Mouse (Mus musculus) MEL (cell line): ENCODE results near the gene Ctdsp1. TPM values are rescaled to one million over a fixed set of nuclear protein-coding genes. Genes with fewer than 3 reads are reported as not detected.

ENCODE experiments used
- DNase-seq: peaks from one replicate; pipeline ENCODE4 v3.0.0; 2011; ENCODE audit warnings: low read depth, low spot score
- H3K27ac ChIP-seq: 2 replicates; pipeline ENCODE4 v1.5.1; 2012; ENCODE audit warnings: low read depth, mild to moderate bottlenecking, control low read depth, low read length, moderate library complexity; ENCODE audit not compliant: control insufficient read depth
- H3K27me3 ChIP-seq, 2 experiments: fragments of 150-350 bp in 1 of 2; sonication (generic) in 1 of 2; 2 replicates each; pipeline ENCODE4 v1.6.1; 2012; ENCODE audit warnings: low read length in 2 of 2, mild to moderate bottlenecking in 2 of 2, improper control_type of control experiment in 1 of 2, moderate library complexity in 1 of 2; ENCODE audit not compliant: insufficient read depth in 2 of 2, control insufficient read depth in 1 of 2
- H3K36me3 ChIP-seq, 2 experiments: 2 replicates each; pipeline ENCODE4 v1.6.1; 2012 to 2014; ENCODE audit warnings: low read length in 2 of 2, improper control_type of control experiment in 1 of 2, inconsistent platforms in 1 of 2, mild to moderate bottlenecking in 1 of 2; ENCODE audit not compliant: insufficient read depth in 2 of 2, control insufficient read depth in 1 of 2
- H3K4me1 ChIP-seq, 2 experiments: fragments of 150-350 bp in 1 of 2; sonication (generic) in 1 of 2; 2 replicates each; pipeline ENCODE4 v1.6.1; 2012; ENCODE audit warnings: low read length in 2 of 2, improper control_type of control experiment in 1 of 2, mild to moderate bottlenecking in 1 of 2; ENCODE audit not compliant: insufficient read depth in 2 of 2, control insufficient read depth in 1 of 2
- H3K4me3 ChIP-seq, 2 experiments: fragments of 150-350 bp in 1 of 2; sonication (generic) in 1 of 2; 2 replicates each; pipeline ENCODE4 v1.5.1; 2012; ENCODE audit warnings: low read depth in 2 of 2, low read length in 2 of 2, mild to moderate bottlenecking in 2 of 2, moderate library complexity in 2 of 2, control low read depth in 1 of 2, improper control_type of control experiment in 1 of 2; ENCODE audit not compliant: control insufficient read depth in 1 of 2, insufficient read depth in 1 of 2
- H3K79me2 ChIP-seq: 2 replicates; pipeline ENCODE4 v1.6.1; 2012; ENCODE audit warnings: mild to moderate bottlenecking, low read length, moderate library complexity; ENCODE audit not compliant: control insufficient read depth, poor library complexity, insufficient read depth
- H3K9ac ChIP-seq: 2 replicates; pipeline ENCODE4 v1.6.1; 2012; ENCODE audit warnings: low read depth, mild to moderate bottlenecking, control low read depth, low read length, moderate library complexity; ENCODE audit not compliant: control insufficient read depth, poor library complexity, severe bottlenecking
- H3K9me3 ChIP-seq: fragments of 150-350 bp; sonication (generic); replicated peaks from 2 replicates; pipeline ENCODE4 v1.6.1; 2012; ENCODE audit warnings: mild to moderate bottlenecking, low read length, improper control_type of control experiment, moderate library complexity; ENCODE audit not compliant: insufficient read depth
- BHLHE40 ChIP-seq: IDR thresholded peaks from 2 replicates; pipeline ENCODE4 v1.6.1; 2012; ENCODE audit warnings: low read depth, mild to moderate bottlenecking, inconsistent platforms, low read length, improper control_type of control experiment, borderline replicate concordance
- CHD1 ChIP-seq: IDR thresholded peaks from 2 replicates; pipeline ENCODE4 v1.6.1; 2012; ENCODE audit warnings: low read depth, mild to moderate bottlenecking, inconsistent platforms, low read length, improper control_type of control experiment
- E2F4 ChIP-seq: IDR thresholded peaks from 2 replicates; pipeline ENCODE4 v1.6.1; 2011; ENCODE audit warnings: low read depth, low read length, improper control_type of control experiment, borderline replicate concordance
- ELF1 ChIP-seq: IDR thresholded peaks from 2 replicates; pipeline ENCODE4 v1.6.1; 2014; ENCODE audit warnings: low read depth, mild to moderate bottlenecking, inconsistent platforms, low read length, improper control_type of control experiment, moderate library complexity
- EP300 ChIP-seq, 2 experiments: IDR thresholded peaks; 2 replicates each; pipeline ENCODE4 v1.6.1; 2011; ENCODE audit warnings: improper control_type of control experiment in 2 of 2, low read length in 2 of 2, low read depth in 1 of 2, mild to moderate bottlenecking in 1 of 2
- GABPA ChIP-seq: IDR thresholded peaks from 2 replicates; pipeline ENCODE4 v1.6.1; 2012; ENCODE audit warnings: low read depth, mild to moderate bottlenecking, inconsistent platforms, low read length, improper control_type of control experiment, moderate library complexity
- JUND ChIP-seq: IDR thresholded peaks from 2 replicates; pipeline ENCODE4 v1.6.1; 2011; ENCODE audit warnings: low read depth, mild to moderate bottlenecking, improper control_type of control experiment, low read length
- KAT2A ChIP-seq: conservative IDR thresholded peaks from 2 replicates; pipeline ENCODE4 v1.6.1; 2012; ENCODE audit warnings: low read depth, low read length, improper control_type of control experiment, inconsistent platforms
- MAX ChIP-seq: IDR thresholded peaks from 2 replicates; pipeline ENCODE4 v1.6.1; 2011; ENCODE audit warnings: low read length, improper control_type of control experiment
- MAZ ChIP-seq: IDR thresholded peaks from 2 replicates; pipeline ENCODE4 v1.6.1; 2012; ENCODE audit warnings: low read depth, mild to moderate bottlenecking, inconsistent platforms, low read length, improper control_type of control experiment
- MXI1 ChIP-seq: IDR thresholded peaks from 2 replicates; pipeline ENCODE4 v1.6.1; 2011; ENCODE audit warnings: mild to moderate bottlenecking, low read depth, low read length, improper control_type of control experiment
- NELFE ChIP-seq: IDR thresholded peaks from 2 replicates; pipeline ENCODE4 v1.6.1; 2011; ENCODE audit warnings: low read depth, low read length, improper control_type of control experiment
- POLR2A ChIP-seq, 2 experiments: IDR thresholded peaks; 2 replicates each; pipeline ENCODE4 v1.6.1; 2011 to 2012; ENCODE audit warnings: low read length in 2 of 2, mild to moderate bottlenecking in 2 of 2, control low read depth in 1 of 2, improper control_type of control experiment in 1 of 2, low read depth in 1 of 2, moderate library complexity in 1 of 2; ENCODE audit not compliant: control insufficient read depth in 1 of 2, insufficient read depth in 1 of 2, poor library complexity in 1 of 2
- POLR2AphosphoS2 ChIP-seq: IDR thresholded peaks from 2 replicates; pipeline ENCODE4 v1.6.1; 2011; ENCODE audit warnings: low read length, improper control_type of control experiment
- POLR2AphosphoS5 ChIP-seq: IDR thresholded peaks from 2 replicates; pipeline ENCODE4 v1.6.1; 2012; ENCODE audit warnings: low read depth, borderline replicate concordance, mild to moderate bottlenecking, inconsistent platforms, low read length, moderate library complexity, mixed read lengths
- RAD21 ChIP-seq: IDR thresholded peaks from 2 replicates; pipeline ENCODE4 v1.6.1; 2011; ENCODE audit warnings: mild to moderate bottlenecking, low read depth, low read length, improper control_type of control experiment
- RCOR1 ChIP-seq: IDR thresholded peaks from 2 replicates; pipeline ENCODE4 v1.6.1; 2012; ENCODE audit warnings: low read depth, mild to moderate bottlenecking, inconsistent platforms, low read length, improper control_type of control experiment
- SIN3A ChIP-seq: IDR thresholded peaks from 2 replicates; pipeline ENCODE4 v1.6.1; 2012; ENCODE audit warnings: low read length, improper control_type of control experiment, inconsistent platforms
- SMC3 ChIP-seq: IDR thresholded peaks from 2 replicates; pipeline ENCODE4 v1.6.1; 2011; ENCODE audit warnings: low read depth, low read length, improper control_type of control experiment
- TAL1 ChIP-seq: IDR thresholded peaks from 2 replicates; pipeline ENCODE4 v1.6.1; 2012; ENCODE audit warnings: mild to moderate bottlenecking, inconsistent platforms, low read length, moderate library complexity, mixed read lengths
- TBP ChIP-seq: IDR thresholded peaks from 2 replicates; pipeline ENCODE4 v1.8.0; 2011; ENCODE audit warnings: low read depth, low read length, improper control_type of control experiment
- UBTF ChIP-seq: IDR thresholded peaks from 2 replicates; pipeline ENCODE4 v1.6.1; 2012; ENCODE audit warnings: low read depth, mild to moderate bottlenecking, inconsistent platforms, low read length, improper control_type of control experiment, moderate library complexity, borderline replicate concordance; ENCODE audit not compliant: insufficient read depth
- USF1 ChIP-seq: IDR thresholded peaks from 2 replicates; pipeline ENCODE4 v1.6.1; 2014; ENCODE audit warnings: low read depth, mild to moderate bottlenecking, inconsistent platforms, low read length, improper control_type of control experiment, moderate library complexity
- USF2 ChIP-seq, 2 experiments: IDR thresholded peaks; 2 replicates each; pipeline ENCODE4 v1.6.1; 2011 to 2012; ENCODE audit warnings: improper control_type of control experiment in 2 of 2, low read length in 2 of 2, borderline replicate concordance in 1 of 2, inconsistent platforms in 1 of 2, low read depth in 1 of 2, mild to moderate bottlenecking in 1 of 2; ENCODE audit not compliant: insufficient read depth in 1 of 2
- ZC3H11A ChIP-seq: IDR thresholded peaks from 2 replicates; pipeline ENCODE4 v1.6.1; 2012; ENCODE audit warnings: low read depth, mild to moderate bottlenecking, inconsistent platforms, low read length, improper control_type of control experiment
- ZMIZ1 ChIP-seq: IDR thresholded peaks from 2 replicates; pipeline ENCODE4 v1.6.1; 2012; ENCODE audit warnings: low read depth, mild to moderate bottlenecking, inconsistent platforms, low read length, improper control_type of control experiment, moderate library complexity
- polyA plus RNA-seq, 2 experiments: library from polyadenylated mRNA; stranded (reverse) in 1 of 2; unstranded in 1 of 2; fragments of >175 nt in 1 of 2; fragments of >200 nt in 1 of 2; gene quantifications; 2 replicates each; pipeline versions ENCODE4 v1.2.1 to v1.2.4; 2012; ENCODE audit warnings: low replicate concordance in 2 of 2, low read depth in 1 of 2; ENCODE audit not compliant: insufficient read length in 2 of 2, insufficient read depth in 1 of 2, missing spikeins in 1 of 2
- total RNA-seq: library from RNA; depleted of rRNA; stranded (reverse); fragments of 300-350 nt; gene quantifications from 2 replicates; pipeline ENCODE4 v1.2.3, GENCODE M21; 2012

The Ctdsp1 gene
- total and polyA plus RNA-seq, 3 experiments = 18.0 to 69.8 TPM; not detected in 1

GRCm38 (mm10) chr1:74374980-74375379 lies 16.3 kb upstream of the Ctdsp1 start, which contains the start of gene Slc11a1:
Gene Slc11a1, plus strand, starts transcription at chr1:74375195.
- no peaks in the 10 kb centered on the region; a peak in 1 of 4 replicates for H3K36me3 ChIP-seq
- DNase-seq = no peak
- peaks cover 0 to 9% of the 10 kb centered on the region in 2 experiments; a peak in 3 of 4 replicates for H3K4me1 ChIP-seq
- no peak within 1 kb of the TSS for H3K4me3 ChIP-seq
- H3K79me2 ChIP-seq = no peaks in the 10 kb centered on the region
- TF ChIP-seq POLR2AphosphoS5 = no peak
- TF ChIP-seq MAZ = no peak
- no peak for TF ChIP-seq ELF1
- TF ChIP-seq USF1 = no peak
- no peak for TF ChIP-seq CHD1
- no peak for TF ChIP-seq TAL1
- TF ChIP-seq POLR2A (IDR thresholded peaks at IDR 0.05; ENCODE audit: control insufficient read depth in 1 of 2, insufficient read depth in 1 of 2, low read depth in 1 of 2, low read length in 2 of 2, poor library complexity in 1 of 2) = no peak
- TF ChIP-seq USF2 (IDR thresholded peaks at IDR 0.05; ENCODE audit: borderline replicate concordance in 1 of 2, insufficient read depth in 1 of 2, low read depth in 1 of 2, low read length in 2 of 2) = no peak
- no peak for TF ChIP-seq BHLHE40
- TF ChIP-seq TBP = no peak
- no peak for TF ChIP-seq POLR2AphosphoS2
- no peak for TF ChIP-seq JUND
- no peak for TF ChIP-seq EP300 (IDR thresholded peaks at IDR 0.05; ENCODE audit: low read depth in 1 of 2, low read length in 2 of 2)
- TF ChIP-seq RAD21 = no peak
- TF ChIP-seq UBTF = no peak
- TF ChIP-seq SMC3 = no peak
- no peak for TF ChIP-seq ZC3H11A
- TF ChIP-seq ZMIZ1 = no peak
- no peak for TF ChIP-seq SIN3A
- TF ChIP-seq NELFE = no peak
- H3K27me3 ChIP-seq = no peaks in the 10 kb centered on the region; a peak in 1 of 4 replicates
- no peaks in the 10 kb centered on the region for H3K9me3 ChIP-seq
- no peak within 1 kb of the TSS for H3K9ac ChIP-seq
- H3K27ac ChIP-seq = no peak within 1 kb of the TSS

GRCm38 (mm10) chr1:74375561-74375960 lies 15.7 kb upstream of the Ctdsp1 start:
- no peak overlapping the region for H3K4me3 ChIP-seq
- H3K79me2 ChIP-seq = no peaks in the 10 kb centered on the region
- no peak for DNase-seq
- no peaks in the 10 kb centered on the region for H3K9me3 ChIP-seq
- H3K27ac ChIP-seq = no peak overlapping the region
- H3K4me1 ChIP-seq = peaks cover 0 to 12% of the 10 kb centered on the region in 2 experiments; a peak in 3 of 4 replicates
- TF ChIP-seq RCOR1 = no peak
- TF ChIP-seq E2F4 = no peak
- no peak for TF ChIP-seq GABPA
- no peak for TF ChIP-seq ZC3H11A
- TF ChIP-seq NELFE = no peak
- no peak for TF ChIP-seq MXI1
- TF ChIP-seq CHD1 = no peak
- no peak for TF ChIP-seq SIN3A
- TF ChIP-seq TBP = no peak
- TF ChIP-seq ZMIZ1 = no peak
- TF ChIP-seq MAX = no peak
- no peak for TF ChIP-seq KAT2A
- no peaks in the 10 kb centered on the region; a peak in 2 of 4 replicates for H3K36me3 ChIP-seq
- H3K27me3 ChIP-seq = no peaks in the 10 kb centered on the region; a peak in 1 of 4 replicates
- H3K9ac ChIP-seq = no peak overlapping the region
